Mouse (Mus musculus): ENCODE measurements at regions not wholly inside any gene's neighbourhood (a gene's known extent, or its start where the extent isn't known, plus 50 kb on each side); places are given as distances from the start of the nearest gene placed in this dataset.

DNA sequence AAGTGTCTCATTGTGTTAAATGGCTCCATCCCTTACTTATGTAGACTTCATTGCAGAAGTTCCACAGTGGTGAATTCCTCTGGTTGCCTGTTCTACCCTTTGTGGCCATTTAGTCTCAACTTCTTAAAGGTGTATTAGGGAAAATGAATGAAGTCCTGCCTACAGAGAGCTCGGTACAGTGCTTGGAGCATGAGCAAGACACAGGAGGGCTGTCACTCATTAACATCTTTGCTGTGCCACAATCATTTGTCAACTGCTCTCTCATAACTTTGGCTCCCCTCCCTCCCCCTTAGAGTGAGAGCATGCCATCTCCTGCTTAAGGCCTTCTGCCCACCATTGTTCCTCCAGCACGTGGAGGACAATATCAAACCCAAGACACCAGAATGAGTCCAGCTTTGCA, 90.5 kb upstream of the Vav3 start:
- TF ChIP-seq POLR2A (IDR thresholded peaks at IDR 0.05; ENCODE audit: borderline replicate concordance, extremely low read depth, insufficient read depth, insufficient read length, poor library complexity, severe bottlenecking) (no peak), CTCF (IDR thresholded peaks at IDR 0.05; ENCODE audit: borderline replicate concordance, extremely low read depth, insufficient read depth, insufficient read length) (no peak)
